Mouse (Mus musculus) thymus, postnatal 4 days (tissue): ENCODE results near the gene Arhgef17.

Source experiments
- DNase-seq: peaks from one replicate; pipeline ENCODE4 v3.0.0; 2021

Gene Arhgef17

GRCm38 (mm10) chr7:100938106-100938505 lies 6.2 kb upstream of the Arhgef17 start:
- DNase-seq = no peak

- no peak for DNase-seq
Measured at GRCm38 (mm10) chr7:100937481-100937880, 5.6 kb upstream of the Arhgef17 start.

- DNase-seq = no peak
Measured at GRCm38 (mm10) chr7:100933520-100933919, 1.6 kb upstream of the Arhgef17 start.

GRCm38 (mm10) chr7:100932481-100933007 lies 637 bp upstream of the Arhgef17 start:
- peak; percentile 91 for DNase-seq

- peak; percentile 46 for DNase-seq
Measured at GRCm38 (mm10) chr7:100931316-100931925, 486 bp downstream of the Arhgef17 start.

GRCm38 (mm10) chr7:100930619-100931315 lies 1.1 kb downstream of the Arhgef17 start:
- peak; percentile 37 for DNase-seq

GRCm38 (mm10) chr7:100929639-100930303 lies 2.1 kb downstream of the Arhgef17 start:
- DNase-seq = no peak

GRCm38 (mm10) chr7:100928456-100928855 lies 3.5 kb downstream of the Arhgef17 start:
- DNase-seq = no peak

- no peak for DNase-seq
Measured at GRCm38 (mm10) chr7:100927287-100928000, 4.5 kb downstream of the Arhgef17 start.

GRCm38 (mm10) chr7:100926311-100926923 lies 5.5 kb downstream of the Arhgef17 start:
- DNase-seq = no peak

- DNase-seq = no peak
Measured at GRCm38 (mm10) chr7:100924674-100925445, 7.0 kb downstream of the Arhgef17 start.

GRCm38 (mm10) chr7:100924200-100924599 lies 7.7 kb downstream of the Arhgef17 start:
- no peak for DNase-seq

- DNase-seq = no peak
Measured at GRCm38 (mm10) chr7:100922907-100923306, 9.0 kb downstream of the Arhgef17 start.

GRCm38 (mm10) chr7:100921289-100921688 lies 10.6 kb downstream of the Arhgef17 start:
- no peak for DNase-seq

GRCm38 (mm10) chr7:100919809-100920107 lies 12.1 kb downstream of the Arhgef17 start:
- no peak for DNase-seq

- no peak for DNase-seq
Measured at GRCm38 (mm10) chr7:100919006-100919808, 12.7 kb downstream of the Arhgef17 start.

- no peak for DNase-seq
Measured at GRCm38 (mm10) chr7:100918176-100918575, 13.7 kb downstream of the Arhgef17 start.

- no peak for DNase-seq
Measured at GRCm38 (mm10) chr7:100917751-100918150, 14.2 kb downstream of the Arhgef17 start.

- no peak for DNase-seq
Measured at GRCm38 (mm10) chr7:100916526-100916925, 15.4 kb downstream of the Arhgef17 start.

- no peak for DNase-seq
Measured at GRCm38 (mm10) chr7:100915204-100915603, 16.7 kb downstream of the Arhgef17 start.

GRCm38 (mm10) chr7:100911791-100912190 lies 20.1 kb downstream of the Arhgef17 start:
- DNase-seq = no peak
